Mouse (Mus musculus): ENCODE data around the gene Trim16. TPM values are rescaled to one million over a fixed set of nuclear protein-coding genes. Genes with fewer than 3 reads are reported as not detected.

The Trim16 gene
- polyA plus RNA-seq, 1 experiment from 2014 or later, result 50.3 TPM

GRCm38 (mm10) chr11:62825222-62826105, 5.4 kb downstream of the Trim16 start:
- ATAC-seq (peak; percentile 70), DNase-seq (ENCODE audit: low spot score) (peak; percentile 70)
- H3K4me1 ChIP-seq (ENCODE audit: insufficient read depth, low read depth, low read length), result peaks cover 3% of the 10 kb centered on the region; the same call in 1 of the 2 replicates
- WGBS, result 62% methylated on average over 9 of the region's 9 CpGs
- peak overlapping the region; percentile 68 for H3K27ac ChIP-seq (ENCODE audit: low read length)
- no peaks in the 10 kb centered on the region for H3K27me3 ChIP-seq (replicated peaks; ENCODE audit: insufficient read depth, low read length)
- TF ChIP-seq EP300 (IDR thresholded peaks at IDR 0.05) (peak; percentile 59), CTCF (IDR thresholded peaks at IDR 0.05) (no peak)
- H3K9ac ChIP-seq (replicated peaks; ENCODE audit: low read depth), result no peak overlapping the region
- peak overlapping the region; percentile 44 for H3K4me2 ChIP-seq (replicated peaks; ENCODE audit: low read depth, low read length)
- no peaks in the 10 kb centered on the region for H3K36me3 ChIP-seq (ENCODE audit: insufficient read depth, low read length)
- no peaks in the 10 kb centered on the region for H3K9me3 ChIP-seq (ENCODE audit: low read length)
- H3K4me3 ChIP-seq (ENCODE audit: low read depth, low read length), result no peak overlapping the region

DNA sequence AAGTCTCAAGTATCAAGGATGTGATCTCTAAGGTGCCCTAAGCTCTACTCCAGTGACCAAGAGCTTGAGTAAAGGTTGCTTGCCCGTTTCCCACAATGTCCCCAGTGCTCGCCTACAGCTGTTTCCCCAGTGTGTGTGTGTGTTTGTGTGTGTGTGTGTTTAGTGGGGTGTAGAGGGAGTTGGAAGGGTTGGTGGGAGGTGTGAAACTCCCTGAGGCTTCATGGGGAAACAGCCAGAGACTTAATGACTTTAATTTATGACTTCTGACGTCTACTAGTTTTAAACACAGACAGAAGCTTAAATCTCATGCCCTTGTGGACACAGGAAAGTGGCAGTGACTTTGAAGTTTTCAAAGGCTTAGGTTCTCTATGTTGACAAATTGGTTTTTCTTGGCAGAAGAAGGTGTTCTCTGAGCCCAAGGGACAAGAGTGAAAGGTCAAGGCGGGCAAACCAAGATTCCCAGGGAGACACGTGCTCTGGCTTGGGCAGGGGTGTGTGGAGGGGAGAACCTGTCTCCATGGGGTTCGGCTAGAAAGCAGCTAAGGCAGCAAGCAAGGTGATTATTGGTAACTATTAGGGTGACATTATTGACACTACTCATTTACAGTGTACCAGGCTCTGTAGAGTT, 6.2 kb downstream of the Trim16 start:
- Histone ChIP-seq H3K4me1 (ENCODE audit: insufficient read depth, low read depth, low read length) (peaks cover 3% of the 10 kb centered on the region; the same call in 1 of the 2 replicates), H3K27me3 (replicated peaks; ENCODE audit: insufficient read depth, low read length) (no peaks in the 10 kb centered on the region), H3K27ac (ENCODE audit: low read length) (peak overlapping the region; percentile 68), H3K4me3 (ENCODE audit: low read depth, low read length) (no peak overlapping the region), H3K9ac (replicated peaks; ENCODE audit: low read depth) (no peak overlapping the region), H3K4me2 (replicated peaks; ENCODE audit: low read depth, low read length) (peak overlapping the region; percentile 44), H3K36me3 (ENCODE audit: insufficient read depth, low read length) (no peaks in the 10 kb centered on the region), H3K9me3 (ENCODE audit: low read length) (no peaks in the 10 kb centered on the region)
- ATAC-seq (0 out of 2 replicates have a peak, but pooled peaks have one; percentile 0), DNase-seq (ENCODE audit: low spot score) (peak; percentile 47)
- TF ChIP-seq EP300 (IDR thresholded peaks at IDR 0.05) (no peak), CTCF (IDR thresholded peaks at IDR 0.05) (no peak)
- WGBS, result 37% methylated on average over 6 of the region's 6 CpGs

GRCm38 (mm10) chr11:62827135-62827534, 7.1 kb downstream of the Trim16 start:
- no peaks in the 10 kb centered on the region for H3K27me3 ChIP-seq (replicated peaks; ENCODE audit: insufficient read depth, low read length)
- WGBS, result 76% methylated on average over 4 of the region's 4 CpGs
- no peak overlapping the region for H3K9ac ChIP-seq (replicated peaks; ENCODE audit: low read depth)
- TF ChIP-seq CTCF (IDR thresholded peaks at IDR 0.05), result no peak
- no peak for TF ChIP-seq EP300 (IDR thresholded peaks at IDR 0.05)
- H3K9me3 ChIP-seq (ENCODE audit: low read length), result no peaks in the 10 kb centered on the region
- no peak overlapping the region for H3K27ac ChIP-seq (ENCODE audit: low read length)
- no peak for DNase-seq (ENCODE audit: low spot score)
- H3K4me3 ChIP-seq (ENCODE audit: low read depth, low read length), result no peak overlapping the region
- H3K4me2 ChIP-seq (replicated peaks; ENCODE audit: low read depth, low read length), result no peak overlapping the region
- peaks cover 3% of the 10 kb centered on the region; the same call in 1 of the 2 replicates for H3K4me1 ChIP-seq (ENCODE audit: insufficient read depth, low read depth, low read length)
- no peaks in the 10 kb centered on the region for H3K36me3 ChIP-seq (ENCODE audit: insufficient read depth, low read length)
- no peak for ATAC-seq

- Histone ChIP-seq H3K27me3 (replicated peaks; ENCODE audit: insufficient read depth, low read length) (no peaks in the 10 kb centered on the region), H3K27ac (ENCODE audit: low read length) (no peak overlapping the region), H3K9ac (replicated peaks; ENCODE audit: low read depth) (no peak overlapping the region), H3K4me3 (ENCODE audit: low read depth, low read length) (no peak overlapping the region), H3K9me3 (ENCODE audit: low read length) (no peaks in the 10 kb centered on the region), H3K4me1 (ENCODE audit: insufficient read depth, low read depth, low read length) (peaks cover 3% of the 10 kb centered on the region; the same call in 1 of the 2 replicates), H3K36me3 (ENCODE audit: insufficient read depth, low read length) (no peaks in the 10 kb centered on the region), H3K4me2 (replicated peaks; ENCODE audit: low read depth, low read length) (no peak overlapping the region)
- WGBS, result 75% methylated on average over 3 of the region's 3 CpGs
- ATAC-seq (no peak), DNase-seq (ENCODE audit: low spot score) (no peak)
- TF ChIP-seq EP300 (IDR thresholded peaks at IDR 0.05), result no peak
- TF ChIP-seq CTCF (IDR thresholded peaks at IDR 0.05), result no peak
These were observed 7.9 kb downstream of the Trim16 start for GRCm38 (mm10) chr11:62827911-62828310.

DNA sequence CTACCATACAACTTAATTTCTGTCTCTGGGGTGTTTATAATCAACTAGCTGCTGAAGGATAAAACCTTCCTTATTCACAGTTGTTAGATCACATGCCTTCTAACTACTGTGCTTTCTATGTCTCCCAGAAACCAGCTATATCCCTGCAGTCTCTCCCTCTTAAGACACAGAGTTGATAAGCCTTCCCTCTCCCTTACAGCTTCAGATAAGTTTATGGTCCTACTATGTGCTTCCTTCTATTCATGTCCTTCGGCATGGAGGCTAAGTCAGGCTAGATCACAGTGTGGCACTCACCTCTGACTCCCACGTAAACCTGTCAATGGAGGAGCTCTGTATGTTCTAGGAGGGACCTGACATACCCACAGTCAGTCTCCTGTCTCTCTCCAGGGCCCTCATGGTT, 10.4 kb downstream of the Trim16 start:
- no peaks in the 10 kb centered on the region; the same call in 1 of the 2 replicates for H3K4me1 ChIP-seq (ENCODE audit: insufficient read depth, low read depth, low read length)
- TF ChIP-seq EP300 (IDR thresholded peaks at IDR 0.05) (no peak), CTCF (IDR thresholded peaks at IDR 0.05) (no peak)
- H3K4me2 ChIP-seq (replicated peaks; ENCODE audit: low read depth, low read length), result no peak overlapping the region
- H3K9me3 ChIP-seq (ENCODE audit: low read length), result no peaks in the 10 kb centered on the region
- no peaks in the 10 kb centered on the region for H3K27me3 ChIP-seq (replicated peaks; ENCODE audit: insufficient read depth, low read length)
- no peak overlapping the region for H3K27ac ChIP-seq (ENCODE audit: low read length)
- WGBS, result 80% methylated on average over 2 of the region's 2 CpGs
- H3K4me3 ChIP-seq (ENCODE audit: low read depth, low read length), result no peak overlapping the region
- H3K9ac ChIP-seq (replicated peaks; ENCODE audit: low read depth), result no peak overlapping the region
- H3K36me3 ChIP-seq (ENCODE audit: insufficient read depth, low read length), result 0 out of 2 replicates have a peak, but pooled peaks cover 3% of the 10 kb centered on the region
- no peak for DNase-seq (ENCODE audit: low spot score)
- ATAC-seq, result no peak

DNA sequence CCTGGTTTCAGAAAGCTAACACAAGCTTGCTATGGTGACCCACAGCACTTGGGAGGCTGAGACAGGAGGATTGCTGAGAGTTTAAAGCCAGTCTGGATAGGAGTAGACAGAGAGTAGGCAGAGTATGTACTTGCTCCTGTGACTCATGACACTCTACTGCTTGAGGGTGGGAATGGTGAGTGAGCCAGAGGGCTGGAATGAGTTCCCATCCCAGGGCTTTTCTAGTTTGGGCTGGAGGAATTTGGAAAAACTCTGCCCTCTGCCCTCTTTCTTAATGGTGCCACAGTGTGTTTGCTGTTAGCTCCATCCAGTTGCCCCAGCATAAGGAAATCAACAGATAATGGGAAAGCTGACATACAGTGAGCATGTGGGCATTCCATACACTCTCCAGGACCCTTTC, 11.9 kb downstream of the Trim16 start:
- H3K9ac ChIP-seq (replicated peaks; ENCODE audit: low read depth), result no peak overlapping the region
- H3K27ac ChIP-seq (ENCODE audit: low read length), result no peak overlapping the region
- TF ChIP-seq CTCF (IDR thresholded peaks at IDR 0.05) (no peak), EP300 (IDR thresholded peaks at IDR 0.05) (no peak)
- 0 out of 2 replicates have a peak, but pooled peaks cover 3% of the 10 kb centered on the region for H3K36me3 ChIP-seq (ENCODE audit: insufficient read depth, low read length)
- DNase-seq (ENCODE audit: low spot score) (no peak), ATAC-seq (no peak)
- no peak overlapping the region for H3K4me3 ChIP-seq (ENCODE audit: low read depth, low read length)
- no peaks in the 10 kb centered on the region for H3K27me3 ChIP-seq (replicated peaks; ENCODE audit: insufficient read depth, low read length)
- H3K4me1 ChIP-seq (ENCODE audit: insufficient read depth, low read depth, low read length), result no peaks in the 10 kb centered on the region
- no peaks in the 10 kb centered on the region for H3K9me3 ChIP-seq (ENCODE audit: low read length)
- no peak overlapping the region for H3K4me2 ChIP-seq (replicated peaks; ENCODE audit: low read depth, low read length)
